Mouse (Mus musculus): ENCODE measurements around the gene 4930438A08Rik. TPM values are rescaled to one million over a fixed set of nuclear protein-coding genes. Genes with fewer than 3 reads are reported as not detected.
A peak's percentile ranks its signal among the peaks of the same experiment; 100 is the strongest.
"Not testable (repeated sequence)": the region's sequence is repeated elsewhere in the genome, so short reads cannot be mapped to it uniquely, and the experiment has no call there.

The 4930438A08Rik gene
- polyA plus RNA-seq, 1 experiment = not detected

GRCm38 (mm10) chr11:58275756-58276155, 1.2 kb downstream of the 4930438A08Rik start:
- DNase-seq (ENCODE audit: extremely low spot score in 1 of 2, low spot score in 1 of 2) = no peak

DNA sequence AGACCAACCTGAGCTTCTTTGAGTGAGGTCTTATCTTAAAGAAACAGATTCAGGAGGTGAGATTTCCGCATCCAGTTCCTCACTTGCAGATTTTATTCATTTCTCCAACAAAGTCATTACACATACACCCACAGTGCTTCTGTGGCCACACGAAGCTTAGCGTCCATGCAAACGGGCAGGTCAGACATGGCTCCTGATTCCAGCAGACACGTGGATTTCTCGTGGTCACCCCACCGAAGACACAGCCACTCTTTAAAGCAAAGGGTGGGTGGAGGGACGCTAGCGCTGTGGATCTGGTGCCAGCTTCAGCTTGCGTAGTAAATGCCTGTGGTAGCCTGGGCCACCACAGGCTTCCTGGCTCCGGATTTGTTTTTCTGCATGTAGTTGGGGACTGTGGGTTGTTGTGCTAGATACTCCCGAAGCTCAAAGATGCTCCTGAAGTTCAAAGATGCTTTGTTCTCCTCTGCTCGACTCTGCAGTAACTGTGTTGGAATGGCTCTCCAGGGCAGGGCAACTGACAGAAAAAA, 7.4 kb downstream of the 4930438A08Rik start:
- DNase-seq (ENCODE audit: extremely low spot score in 1 of 2, low spot score in 1 of 2) = no peak

DNA sequence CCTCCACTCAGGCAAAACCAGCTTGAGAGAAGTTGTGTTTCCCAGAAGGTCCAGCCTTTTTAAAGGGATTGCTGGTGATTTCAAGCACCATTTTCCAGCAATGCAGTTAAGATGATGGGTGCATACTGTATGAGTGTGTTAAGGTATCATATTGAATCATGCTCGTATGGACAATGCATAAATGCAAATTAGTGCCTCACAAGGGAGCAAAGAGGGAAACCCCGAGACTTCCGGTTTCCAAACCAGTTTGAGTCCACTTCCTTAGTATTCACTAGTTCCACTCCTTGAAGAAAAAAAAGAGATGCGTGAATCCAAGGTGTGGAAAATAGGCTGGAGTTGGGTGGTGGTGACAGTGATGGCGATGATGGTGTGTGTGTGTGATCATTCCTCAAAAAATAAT, 7.9 kb downstream of the 4930438A08Rik start:
- DNase-seq (ENCODE audit: extremely low spot score in 1 of 2, low spot score in 1 of 2) = no peak

DNA sequence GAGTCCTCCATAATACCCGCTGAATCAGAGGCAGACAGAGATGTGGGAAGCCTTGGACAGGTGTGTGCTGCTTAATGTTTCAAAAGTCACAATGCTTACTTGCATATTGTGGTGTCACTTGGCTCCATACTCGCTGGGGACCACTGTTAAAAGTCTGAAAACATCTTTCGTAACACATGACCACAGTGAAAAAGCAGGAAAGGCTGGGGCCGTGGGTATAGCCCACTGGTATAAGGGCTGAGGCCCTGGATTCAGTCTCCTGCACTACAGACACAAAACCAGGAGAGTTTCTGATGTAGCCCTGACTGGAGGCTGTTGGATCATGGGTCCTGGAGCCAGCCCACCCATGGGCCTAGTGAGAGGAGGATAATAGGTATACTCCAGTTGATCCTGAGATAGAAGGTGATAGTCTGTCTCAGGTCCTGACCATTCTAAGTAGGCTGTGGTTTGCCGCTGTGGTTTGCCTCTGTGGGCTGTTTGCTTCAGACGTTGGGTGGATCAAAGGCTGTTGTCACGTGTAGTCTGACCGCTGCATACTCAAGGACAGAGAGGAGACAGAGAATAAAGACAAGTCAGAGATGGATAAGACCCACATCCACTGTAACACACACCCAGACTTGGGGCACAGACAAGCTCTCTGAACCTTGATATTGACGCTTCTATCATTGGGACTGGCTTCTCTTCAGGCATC, 15.5 kb downstream of the 4930438A08Rik start:
- DNase-seq (ENCODE audit: extremely low spot score in 1 of 2, low spot score in 1 of 2) = no peak

- DNase-seq (ENCODE audit: extremely low spot score in 1 of 2, low spot score in 1 of 2) = no peak
Measured at GRCm38 (mm10) chr11:58290812-58291211, 16.2 kb downstream of the 4930438A08Rik start.

- no peak for DNase-seq (ENCODE audit: extremely low spot score in 1 of 2, low spot score in 1 of 2)
Measured at GRCm38 (mm10) chr11:58292791-58293190, 18.2 kb downstream of the 4930438A08Rik start.

GRCm38 (mm10) chr11:58297396-58297795, 22.8 kb downstream of the 4930438A08Rik start:
- DNase-seq (ENCODE audit: extremely low spot score in 1 of 2, low spot score in 1 of 2) = no peak

DNA sequence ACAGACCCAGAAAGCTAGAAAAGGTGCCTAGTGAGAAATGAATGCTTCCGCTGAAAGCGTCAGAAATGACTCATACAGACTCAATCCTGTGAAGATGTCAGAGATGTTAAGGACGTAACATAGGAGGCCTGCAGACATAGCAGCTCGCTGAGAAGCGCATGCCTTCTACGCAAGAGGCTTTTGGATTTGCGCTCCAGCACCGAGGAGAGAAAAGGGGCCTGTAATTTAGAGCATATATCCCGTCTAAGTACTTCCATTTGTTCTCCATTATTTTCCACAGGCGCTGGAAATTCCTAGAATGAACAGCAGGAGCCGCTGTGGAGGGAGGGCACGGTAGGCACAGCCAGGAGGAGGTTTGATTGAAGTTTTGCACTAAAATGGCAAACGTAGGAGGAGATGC, 26.5 kb downstream of the 4930438A08Rik start:
- DNase-seq (ENCODE audit: extremely low spot score in 1 of 2, low spot score in 1 of 2) = peak in 1 of 2 experiments; percentile 92

GRCm38 (mm10) chr11:58301837-58302754, 27.5 kb downstream of the 4930438A08Rik start:
- DNase-seq (ENCODE audit: extremely low spot score in 1 of 2, low spot score in 1 of 2) = peak; percentile 94 to 100

DNA sequence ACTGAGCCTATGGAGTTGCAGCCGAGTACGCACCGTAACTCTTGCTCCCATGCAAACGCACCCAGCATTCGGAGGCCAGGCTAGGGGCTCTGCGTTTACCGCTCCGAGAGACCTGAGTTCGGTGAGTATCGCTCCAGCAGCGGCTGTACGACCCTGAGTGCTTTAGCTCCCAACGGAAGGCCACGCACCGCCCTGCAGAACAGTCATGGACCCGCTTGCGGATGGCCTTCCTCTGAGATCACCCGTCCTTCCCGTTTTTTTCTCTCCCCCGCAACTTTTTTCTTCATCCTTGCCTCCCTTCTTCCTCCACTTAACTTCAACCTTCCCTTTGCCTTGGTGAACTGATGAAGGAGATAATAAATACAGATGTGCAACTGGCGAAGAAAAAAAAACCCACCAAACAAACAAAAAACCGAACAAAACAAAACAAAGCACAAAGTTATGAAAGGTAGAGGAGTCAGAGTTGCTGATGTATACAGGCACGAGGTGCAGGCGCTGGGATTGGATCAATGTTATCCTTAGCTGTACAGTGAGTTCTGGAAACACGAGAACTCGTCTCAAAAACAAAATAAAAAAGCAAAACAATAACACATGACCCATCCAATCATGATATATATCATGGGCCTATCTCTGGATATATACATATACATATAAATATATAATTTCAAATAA, 28.3 kb downstream of the 4930438A08Rik start:
- no peak for DNase-seq (ENCODE audit: extremely low spot score in 1 of 2, low spot score in 1 of 2)

DNA sequence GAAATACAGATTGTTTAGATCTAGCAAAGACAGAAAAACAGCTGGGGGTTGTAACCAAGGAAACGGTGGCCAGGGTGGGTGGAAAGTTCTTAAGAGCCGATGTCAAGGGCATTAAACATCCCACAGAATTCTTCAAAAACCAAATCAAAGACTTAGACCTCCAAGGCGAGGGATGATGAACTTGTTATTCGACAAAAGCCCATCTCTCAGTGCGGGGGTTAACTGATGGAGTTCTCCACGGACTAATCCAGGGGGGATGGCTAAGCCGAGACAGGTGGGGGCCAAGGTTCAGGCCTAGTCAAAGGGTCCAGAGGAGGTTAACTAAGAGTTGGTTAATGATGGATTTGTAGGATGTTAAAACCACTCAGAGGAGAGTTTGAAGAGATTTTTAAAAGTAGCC, 29.0 kb downstream of the 4930438A08Rik start:
- DNase-seq (ENCODE audit: extremely low spot score in 1 of 2, low spot score in 1 of 2) = no peak

DNA sequence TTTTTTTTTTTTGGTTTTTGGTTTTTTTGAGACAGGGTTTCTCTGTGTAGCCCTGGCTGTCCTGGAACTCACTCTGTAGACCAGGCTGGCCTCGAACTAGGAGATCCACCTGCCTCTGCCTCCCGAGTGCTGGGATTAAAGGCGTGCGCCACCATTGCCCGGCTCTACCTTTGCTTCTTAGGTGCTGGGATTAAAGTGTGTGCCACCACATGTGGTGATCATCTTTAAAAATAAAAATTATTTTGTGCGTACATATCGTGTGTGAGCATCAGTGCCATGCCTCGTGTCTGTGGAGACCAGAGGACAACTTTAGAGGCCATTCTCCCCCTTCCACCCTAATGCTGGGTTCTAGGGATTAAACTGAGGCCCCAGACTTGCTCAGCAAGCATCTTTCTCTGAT, 30.7 kb downstream of the 4930438A08Rik start:
- not testable (repeated sequence) for DNase-seq (ENCODE audit: extremely low spot score in 1 of 2, low spot score in 1 of 2)

DNA sequence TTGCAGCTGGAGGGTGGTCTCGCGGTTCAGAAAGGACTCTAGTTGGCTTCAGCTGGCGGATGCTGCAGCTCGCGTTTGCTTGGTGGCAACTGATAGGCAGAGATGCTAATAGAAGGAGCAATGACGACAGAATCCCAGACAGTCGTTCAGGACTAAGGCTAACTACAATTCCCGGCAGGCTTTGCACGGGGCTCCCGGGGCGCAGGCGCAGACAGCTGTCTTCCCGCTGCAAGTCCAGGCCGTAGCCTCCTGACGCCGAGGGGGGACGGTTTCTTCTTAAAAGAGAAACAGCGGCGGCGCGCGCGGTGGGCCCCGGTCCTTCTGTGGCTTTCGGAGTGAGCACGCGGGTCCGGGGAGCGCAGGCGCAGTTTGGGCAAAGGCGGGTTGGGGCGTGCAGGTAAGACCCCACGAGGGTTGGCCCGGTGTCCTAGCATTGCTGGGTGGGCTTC, 32.3 kb downstream of the 4930438A08Rik start, which contains the start of gene Zfp692:
Gene Zfp692, plus strand, starts transcription at position 210 of the 449 bp plus-strand sequence.
- peak; percentile 96 to 98 for DNase-seq (ENCODE audit: extremely low spot score in 1 of 2, low spot score in 1 of 2)

DNA sequence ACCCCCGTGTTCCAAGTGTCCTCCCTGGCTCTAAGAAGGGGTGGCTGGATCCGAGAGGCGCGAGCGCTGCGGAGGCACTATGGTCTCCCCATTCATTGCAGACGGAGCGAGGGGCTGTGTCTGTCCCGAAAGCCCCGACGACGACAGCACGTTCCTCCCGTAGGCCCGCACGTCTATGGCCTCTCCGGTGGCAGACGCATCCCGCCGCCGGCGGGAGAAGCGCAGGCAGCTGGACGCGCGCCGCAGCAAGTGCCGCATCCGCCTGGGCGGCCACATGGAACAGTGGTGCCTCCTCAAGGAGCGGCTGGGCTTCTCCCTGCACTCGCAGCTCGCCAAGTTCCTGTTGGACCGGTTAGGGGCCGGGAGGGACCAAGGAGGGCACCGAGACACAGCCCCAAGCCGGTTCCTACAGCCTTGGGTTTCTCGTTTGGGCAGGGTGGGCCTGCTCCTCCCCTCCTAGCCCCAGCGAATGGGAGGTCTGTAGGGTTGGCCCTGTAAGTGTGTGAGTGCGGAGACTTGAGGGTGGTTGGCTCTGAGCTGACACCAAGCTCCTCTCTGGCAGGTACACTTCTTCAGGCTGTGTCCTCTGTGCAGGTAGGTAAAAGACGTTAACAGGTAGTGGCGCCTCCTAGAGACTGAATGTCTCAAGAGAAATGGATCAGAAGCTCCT, 32.9 kb downstream of the 4930438A08Rik start:
- peak in 1 of 2 experiments; percentile 42 for DNase-seq (ENCODE audit: extremely low spot score in 1 of 2, low spot score in 1 of 2)

DNA sequence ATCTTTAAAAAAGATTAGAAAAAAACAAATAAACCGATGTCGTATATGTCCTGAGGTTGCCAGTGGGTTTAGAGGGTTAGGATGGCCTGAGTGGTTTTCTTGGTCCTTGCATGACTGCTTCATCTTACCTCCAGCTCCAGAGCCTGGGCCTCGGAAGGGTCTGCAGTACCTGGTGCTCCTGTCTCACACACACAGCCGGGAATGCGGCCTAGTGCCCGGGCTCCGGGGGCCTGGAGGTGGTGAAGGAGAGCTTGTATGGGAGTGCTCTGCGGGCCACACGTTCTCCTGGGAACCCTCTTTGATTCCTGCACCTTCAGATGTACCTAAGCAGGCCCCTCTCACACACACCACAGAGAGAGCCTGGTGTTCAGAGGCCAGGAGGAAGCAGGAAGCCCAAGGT, 34.1 kb downstream of the 4930438A08Rik start:
- DNase-seq (ENCODE audit: extremely low spot score in 1 of 2, low spot score in 1 of 2) = no peak

- DNase-seq (ENCODE audit: extremely low spot score in 1 of 2, low spot score in 1 of 2) = no peak
Measured at GRCm38 (mm10) chr11:58314069-58314468, 39.5 kb downstream of the 4930438A08Rik start.

GRCm38 (mm10) chr11:58315536-58316168, 41.1 kb downstream of the 4930438A08Rik start:
- DNase-seq (ENCODE audit: extremely low spot score in 1 of 2, low spot score in 1 of 2) = no peak

DNA sequence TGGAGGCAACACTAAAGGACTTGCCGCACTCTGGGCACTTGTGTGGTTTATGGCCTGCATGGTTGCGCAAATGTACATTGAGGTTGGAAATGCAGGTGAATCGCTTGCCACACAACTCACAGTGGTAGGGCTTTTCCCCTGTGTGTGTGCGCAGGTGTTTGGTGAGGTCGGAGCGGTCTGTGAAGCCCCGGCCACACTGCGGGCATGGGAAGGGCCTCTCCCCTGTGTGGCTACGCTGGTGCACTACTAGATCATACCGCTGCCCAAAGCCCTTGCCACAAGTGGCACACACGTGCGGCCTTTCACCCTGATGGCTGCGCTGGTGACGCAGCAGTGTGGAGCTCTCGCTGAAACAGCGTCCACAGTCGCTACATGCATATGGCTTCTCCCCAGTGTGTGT, 41.7 kb downstream of the 4930438A08Rik start:
- no peak for DNase-seq (ENCODE audit: extremely low spot score in 1 of 2, low spot score in 1 of 2)

GRCm38 (mm10) chr11:58316768-58317390, 42.3 kb downstream of the 4930438A08Rik start:
- no peak for DNase-seq (ENCODE audit: extremely low spot score in 1 of 2, low spot score in 1 of 2)
